Mouse (Mus musculus) spleen, adult 2 months (tissue): Measurements from ENCODE around the gene Jhy. TPM values are rescaled to one million over a fixed set of nuclear protein-coding genes. Genes with fewer than 3 reads are reported as not detected.

Experiments used
- DNase-seq, 2 experiments: peaks; one replicate each; pipeline versions ENCODE4 v3.0.0 to v3.0.0-alpha.2; 2012 to 2021; ENCODE audit warnings: low spot score in 2 of 2, low read depth in 1 of 2
- H3K27ac ChIP-seq: fragments of 200-500 bp; 2 replicates; pipeline ENCODE4 v1.5.1; 2012; ENCODE audit warnings: low read length, inconsistent platforms; ENCODE audit not compliant: insufficient read depth
- H3K27me3 ChIP-seq: fragments of 200-500 bp; 2 replicates; pipeline ENCODE4 v1.6.1; 2012; ENCODE audit warnings: mild to moderate bottlenecking, moderate library complexity, low read length, inconsistent platforms; ENCODE audit not compliant: control insufficient read depth, insufficient read depth
- H3K36me3 ChIP-seq: fragments of 200-500 bp; 2 replicates; pipeline ENCODE4 v1.6.1; 2012; ENCODE audit warnings: mild to moderate bottlenecking, low read length, inconsistent platforms; ENCODE audit not compliant: control insufficient read depth, insufficient read depth
- H3K4me1 ChIP-seq: fragments of 200-500 bp; 2 replicates; pipeline ENCODE4 v1.6.1; 2011; ENCODE audit warnings: inconsistent platforms; ENCODE audit not compliant: control insufficient read depth, insufficient read depth, insufficient read length
- H3K4me3 ChIP-seq: fragments of 200-500 bp; 2 replicates; pipeline ENCODE4 v1.5.1; 2011; ENCODE audit warnings: mild to moderate bottlenecking, inconsistent platforms; ENCODE audit not compliant: insufficient read depth, insufficient read length; ENCODE audit errors: extremely low read depth
- CTCF ChIP-seq: fragments of 200-500 bp; IDR thresholded peaks from 2 replicates; pipeline ENCODE4 v1.5.1; 2011; ENCODE audit warnings: mild to moderate bottlenecking, inconsistent platforms; ENCODE audit not compliant: insufficient read depth, insufficient read length, insufficient replicate concordance; ENCODE audit errors: extremely low read depth
- POLR2A ChIP-seq: fragments of 200-500 bp; IDR thresholded peaks from 2 replicates; pipeline ENCODE4 v1.6.1; 2011; ENCODE audit warnings: low read depth, low read length, inconsistent platforms
- WGBS: fragments of 180-500 bp; shearing (Covaris S2); methylation state at CpG from one replicate; pipeline ENCODE4 v1.1.7; 2018; 5-methylcytosine and 5-hydroxymethylcytosine counted together
- polyA plus RNA-seq: library from polyadenylated mRNA; depleted of rRNA; stranded (reverse); fragments of >200 nt; gene quantifications from 2 replicates; pipeline ENCODE4 v1.2.3, GENCODE M21; 2012

Jhy gene
- polyA plus RNA-seq, 1 experiment, result 0.90 TPM

GRCm38 (mm10) chr9:40927351-40927980, 36.5 kb downstream of the Jhy start:
- Histone ChIP-seq H3K36me3 (no peaks in the 10 kb centered on the region), H3K4me1 (no peaks in the 10 kb centered on the region), H3K4me3 (no peak overlapping the region), H3K27ac (no peak overlapping the region), H3K27me3 (no peaks in the 10 kb centered on the region; the same call in 1 of the 2 replicates)
- no peak for TF ChIP-seq CTCF
- TF ChIP-seq POLR2A, result no peak
- WGBS, result 87% methylated on average over 17 of the region's 17 CpGs
- DNase-seq, result no peak

DNA sequence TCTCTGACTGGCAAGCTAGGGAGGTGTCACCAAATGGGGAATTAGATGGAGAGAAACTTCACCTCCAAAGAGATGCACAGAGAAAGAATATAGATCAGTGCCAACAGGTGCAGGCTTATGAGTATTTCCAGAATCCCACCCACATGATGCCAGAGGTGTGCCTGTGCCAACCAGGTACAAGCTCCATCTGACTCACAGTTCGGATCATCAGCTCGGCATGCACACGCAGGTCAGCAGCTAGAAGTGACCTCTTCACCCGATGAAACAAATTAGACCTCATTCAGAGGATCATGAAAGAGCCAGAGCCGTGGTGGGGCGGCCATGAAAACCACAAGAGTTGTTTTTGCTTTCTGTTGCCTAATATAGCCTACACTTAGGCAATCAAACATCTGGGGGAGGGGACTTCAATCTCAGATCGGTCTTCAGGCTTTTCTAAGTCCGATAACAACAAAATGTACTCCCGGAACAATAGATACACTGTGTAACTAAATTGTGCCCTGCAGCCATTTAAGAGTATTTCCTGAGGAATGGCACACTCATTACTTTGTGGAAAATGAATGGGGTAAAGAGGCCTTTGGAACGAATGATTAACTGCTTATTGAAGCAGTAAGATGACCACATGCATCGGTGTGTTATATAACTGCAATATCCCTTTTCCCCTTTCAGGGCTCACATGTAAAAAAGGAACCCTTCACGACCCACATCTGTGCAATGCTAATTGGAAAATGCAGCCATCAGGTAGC, 45.9 kb downstream of the Jhy start:
- WGBS, result 40% methylated on average over 12 of the region's 12 CpGs
- Histone ChIP-seq H3K36me3 (no peaks in the 10 kb centered on the region), H3K4me1 (no peaks in the 10 kb centered on the region), H3K4me3 (no peak overlapping the region), H3K27ac (no peak overlapping the region), H3K27me3 (no peaks in the 10 kb centered on the region)
- no peak for DNase-seq
- TF ChIP-seq CTCF (no peak), POLR2A (no peak)

- TF ChIP-seq CTCF (no peak), POLR2A (no peak)
- H3K27ac ChIP-seq, result no peak overlapping the region
- DNase-seq, result no peak
- H3K4me1 ChIP-seq, result no peaks in the 10 kb centered on the region
- H3K4me3 ChIP-seq, result no peak overlapping the region
- no peaks in the 10 kb centered on the region for H3K36me3 ChIP-seq
- 86% methylated on average over 7 of the region's 7 CpGs for WGBS
- no peaks in the 10 kb centered on the region for H3K27me3 ChIP-seq
Measured at GRCm38 (mm10) chr9:40908915-40909314, 55.0 kb downstream of the Jhy start.

- no peak for TF ChIP-seq CTCF
- TF ChIP-seq POLR2A, result no peak
- Histone ChIP-seq H3K36me3 (no peaks in the 10 kb centered on the region), H3K27ac (no peak overlapping the region), H3K4me1 (no peaks in the 10 kb centered on the region), H3K4me3 (no peak overlapping the region), H3K27me3 (no peaks in the 10 kb centered on the region)
- no peak for DNase-seq
- WGBS, result 86% methylated on average over 8 of the region's 8 CpGs
Measured at GRCm38 (mm10) chr9:40908411-40908810, 55.5 kb downstream of the Jhy start.

DNA sequence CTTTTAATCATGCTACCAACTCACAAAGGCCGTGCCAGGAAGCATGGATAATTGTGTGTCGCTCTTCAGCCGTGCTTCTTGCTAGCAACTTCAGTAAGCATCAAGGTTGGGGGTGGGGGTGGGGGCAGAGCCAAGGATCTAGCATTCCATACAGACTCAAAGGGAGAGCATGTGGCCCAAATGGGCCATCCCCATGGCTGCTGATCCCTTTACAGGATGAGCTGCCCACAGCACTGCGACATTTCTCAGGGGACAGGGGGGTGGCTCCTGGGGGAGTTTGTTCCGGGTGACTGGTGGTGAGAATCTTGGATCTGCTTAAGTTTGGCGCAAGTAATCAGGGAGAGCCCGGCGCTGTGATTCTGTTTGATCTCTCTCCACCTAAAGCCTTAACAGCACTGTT, 56.5 kb downstream of the Jhy start:
- no peak for DNase-seq
- H3K4me3 ChIP-seq, result no peak overlapping the region
- H3K4me1 ChIP-seq, result no peaks in the 10 kb centered on the region
- no peaks in the 10 kb centered on the region for H3K36me3 ChIP-seq
- H3K27ac ChIP-seq, result no peak overlapping the region
- no peaks in the 10 kb centered on the region for H3K27me3 ChIP-seq
- TF ChIP-seq POLR2A (no peak), CTCF (no peak)
- WGBS, result 51% methylated on average over 8 of the region's 8 CpGs

GRCm38 (mm10) chr9:40892456-40892855, 71.5 kb downstream of the Jhy start:
- 87% methylated on average over 6 of the region's 6 CpGs for WGBS
- no peak for DNase-seq
- H3K27me3 ChIP-seq, result no peaks in the 10 kb centered on the region; the same call in 1 of the 2 replicates
- no peaks in the 10 kb centered on the region for H3K36me3 ChIP-seq
- H3K4me3 ChIP-seq, result no peak overlapping the region
- H3K4me1 ChIP-seq, result no peaks in the 10 kb centered on the region
- H3K27ac ChIP-seq, result no peak overlapping the region
- TF ChIP-seq CTCF (no peak), POLR2A (no peak)

DNA sequence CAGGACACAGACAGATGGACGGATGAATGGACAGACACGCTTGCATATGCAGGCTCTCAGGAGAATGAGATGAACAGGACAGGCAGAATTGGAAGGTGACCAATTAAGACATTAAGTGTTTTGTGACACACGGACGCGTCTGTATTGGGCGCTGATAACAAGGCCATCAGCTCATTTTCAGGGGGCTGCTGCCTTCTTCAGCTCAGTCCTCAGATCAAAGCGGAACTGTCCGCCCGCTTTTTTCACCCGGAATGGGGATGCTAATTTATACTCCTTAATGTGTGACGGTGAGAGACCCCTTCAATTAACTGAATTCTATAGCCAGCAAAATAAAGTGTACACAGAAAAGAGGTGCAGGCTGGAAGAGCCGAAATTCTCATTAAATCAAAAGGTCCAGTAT, 74.5 kb downstream of the Jhy start:
- DNase-seq, result no peak
- Histone ChIP-seq H3K27ac (no peak overlapping the region), H3K4me3 (no peak overlapping the region), H3K4me1 (no peaks in the 10 kb centered on the region), H3K27me3 (no peaks in the 10 kb centered on the region; the same call in 1 of the 2 replicates), H3K36me3 (no peaks in the 10 kb centered on the region)
- WGBS, result 49% methylated on average over 12 of the region's 12 CpGs
- TF ChIP-seq CTCF, result no peak
- no peak for TF ChIP-seq POLR2A
